Mouse (Mus musculus) lung, postnatal 0 days (tissue): Measurements from ENCODE around the gene Tcf3. TPM values are rescaled to one million over a fixed set of nuclear protein-coding genes. Genes with fewer than 3 reads are reported as not detected.

Experiments used
- ATAC-seq: fragments of 200-750 bp; cut with Nextera tagmentation; 2 replicates; pipeline ENCODE4 v1.8.0; 2017; ENCODE audit warnings: moderate library complexity
- DNase-seq: peaks from one replicate; pipeline ENCODE4 v3.0.0-alpha.2; 2016; ENCODE audit warnings: low spot score
- H3K27ac ChIP-seq: fragments of 300-500 bp; sonication (generic); 2 replicates; pipeline ENCODE4 v1.5.1; 2014; ENCODE audit warnings: antibody characterized with exemption, mild to moderate bottlenecking, low read length, mixed read lengths
- H3K27me3 ChIP-seq: fragments of 300-500 bp; sonication (generic); replicated peaks from 2 replicates; pipeline ENCODE4 v1.6.1; 2014; ENCODE audit warnings: low read length, mixed read lengths; ENCODE audit not compliant: insufficient read depth
- H3K36me3 ChIP-seq: fragments of 300-500 bp; sonication (generic); 2 replicates; pipeline ENCODE4 v1.6.1; 2014; ENCODE audit warnings: low read length, mixed read lengths; ENCODE audit not compliant: insufficient read depth
- H3K4me1 ChIP-seq: fragments of 300-500 bp; sonication (generic); 2 replicates; pipeline ENCODE4 v1.6.1; 2014; ENCODE audit warnings: antibody characterized with exemption, low read depth, low read length, mixed read lengths; ENCODE audit not compliant: insufficient read depth
- H3K4me2 ChIP-seq: fragments of 300-500 bp; sonication (generic); replicated peaks from 2 replicates; pipeline ENCODE4 v1.6.1; 2014; ENCODE audit warnings: low read depth, mild to moderate bottlenecking, low read length, moderate library complexity, mixed read lengths
- H3K4me3 ChIP-seq: fragments of 300-500 bp; sonication (generic); 2 replicates; pipeline ENCODE4 v1.5.1; 2014; ENCODE audit warnings: low read depth, low read length
- H3K9ac ChIP-seq: fragments of 300-500 bp; sonication (generic); replicated peaks from 2 replicates; pipeline ENCODE4 v1.6.1; 2014; ENCODE audit warnings: low read depth, mild to moderate bottlenecking
- H3K9me3 ChIP-seq: fragments of 300-500 bp; sonication (generic); 2 replicates; pipeline ENCODE4 v1.6.1; 2016; ENCODE audit warnings: low read length, mixed read lengths
- CTCF ChIP-seq: IDR thresholded peaks from 2 replicates; pipeline ENCODE4 v1.5.1; 2016; ENCODE audit warnings: antibody characterized with exemption, mild to moderate bottlenecking
- EP300 ChIP-seq: IDR thresholded peaks from 2 replicates; pipeline ENCODE4 v1.6.1; 2016; ENCODE audit warnings: antibody characterized with exemption, mild to moderate bottlenecking, control low read depth
- WGBS: fragments of 180-500 bp; shearing (Covaris S2); extraction: QIAGEN DNeasy Blood & Tissue Kit; methylation state at CpG from one replicate; pipeline ENCODE4 v1.1.7; 2014; 5-methylcytosine and 5-hydroxymethylcytosine counted together
- polyA plus RNA-seq: library from polyadenylated mRNA; unstranded; fragments of >200 nt; fragmentation: Nextera tagmentation; extraction: Ambion mirVana; gene quantifications from 2 replicates; pipeline ENCODE4 v1.2.1, GENCODE M21; 2015

Tcf3 gene
- polyA plus RNA-seq, 1 experiment from 2014 or later: 34.7 TPM

- H3K9ac ChIP-seq: peak overlapping the region; percentile 77
- DNase-seq (peak; percentile 57), ATAC-seq (0 out of 2 replicates have a peak, but pooled peaks have one; percentile 0)
- peaks cover 7% of the 10 kb centered on the region; the same call in 1 of the 2 replicates for H3K36me3 ChIP-seq
- peak overlapping the region; percentile 90 for H3K27ac ChIP-seq
- H3K4me3 ChIP-seq: peak overlapping the region; percentile 98
- H3K9me3 ChIP-seq: no peaks in the 10 kb centered on the region
- TF ChIP-seq CTCF: no peak
- no peak for TF ChIP-seq EP300
- 1% methylated on average over 27 of the region's 60 CpGs for WGBS
- peak overlapping the region; percentile 86 for H3K4me2 ChIP-seq
- peaks cover 10% of the 10 kb centered on the region; the same call in 1 of the 2 replicates for H3K4me1 ChIP-seq
- no peaks in the 10 kb centered on the region for H3K27me3 ChIP-seq
Observed at GRCm38 (mm10) chr10:80432936-80433512, 423 bp downstream of the Tcf3 start.

DNA sequence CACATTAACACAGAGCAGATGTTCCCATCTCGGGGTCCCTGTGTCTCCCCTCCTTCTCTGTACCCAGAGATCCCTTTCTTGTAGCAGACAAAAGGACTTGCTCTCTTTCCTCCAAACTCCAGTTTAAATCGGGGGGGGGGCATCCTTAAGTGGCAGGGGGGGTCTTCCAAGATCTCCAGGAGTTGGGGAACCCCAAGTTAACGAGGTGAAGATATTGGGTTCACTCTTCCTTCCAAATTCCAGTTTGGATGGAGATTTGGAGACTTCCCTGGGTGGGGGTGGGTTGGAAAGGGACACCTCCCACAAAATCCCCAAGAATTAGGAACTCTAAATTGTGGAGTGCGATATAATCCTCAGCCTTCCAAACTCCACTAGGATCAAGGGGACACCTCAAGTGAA lies 1.1 kb downstream of the Tcf3 start:
- TF ChIP-seq CTCF: no peak
- TF ChIP-seq EP300: no peak
- peaks cover 13% of the 10 kb centered on the region for H3K36me3 ChIP-seq
- peak overlapping the region; percentile 77 for H3K9ac ChIP-seq
- H3K4me1 ChIP-seq: peaks cover 10% of the 10 kb centered on the region; the same call in 1 of the 2 replicates
- no peak overlapping the region for H3K27ac ChIP-seq
- H3K4me3 ChIP-seq: peak overlapping the region; percentile 98
- ATAC-seq (no peak), DNase-seq (no peak)
- WGBS: 2% methylated on average over 4 of the region's 4 CpGs
- no peaks in the 10 kb centered on the region for H3K27me3 ChIP-seq
- no peaks in the 10 kb centered on the region for H3K9me3 ChIP-seq
- peak overlapping the region; percentile 86 for H3K4me2 ChIP-seq

GRCm38 (mm10) chr10:80431570-80432386 lies 1.7 kb downstream of the Tcf3 start:
- ATAC-seq (no peak), DNase-seq (no peak)
- Histone ChIP-seq H3K36me3 (peaks cover 17% of the 10 kb centered on the region), H3K27me3 (no peaks in the 10 kb centered on the region), H3K4me3 (peak overlapping the region; percentile 98), H3K9ac (peak overlapping the region; percentile 77), H3K4me1 (peaks cover 10% of the 10 kb centered on the region; the same call in 1 of the 2 replicates), H3K9me3 (no peaks in the 10 kb centered on the region), H3K4me2 (peak overlapping the region; percentile 86), H3K27ac (no peak overlapping the region)
- 12% methylated on average over 15 of the region's 16 CpGs for WGBS
- TF ChIP-seq EP300 (no peak), CTCF (no peak)

DNA sequence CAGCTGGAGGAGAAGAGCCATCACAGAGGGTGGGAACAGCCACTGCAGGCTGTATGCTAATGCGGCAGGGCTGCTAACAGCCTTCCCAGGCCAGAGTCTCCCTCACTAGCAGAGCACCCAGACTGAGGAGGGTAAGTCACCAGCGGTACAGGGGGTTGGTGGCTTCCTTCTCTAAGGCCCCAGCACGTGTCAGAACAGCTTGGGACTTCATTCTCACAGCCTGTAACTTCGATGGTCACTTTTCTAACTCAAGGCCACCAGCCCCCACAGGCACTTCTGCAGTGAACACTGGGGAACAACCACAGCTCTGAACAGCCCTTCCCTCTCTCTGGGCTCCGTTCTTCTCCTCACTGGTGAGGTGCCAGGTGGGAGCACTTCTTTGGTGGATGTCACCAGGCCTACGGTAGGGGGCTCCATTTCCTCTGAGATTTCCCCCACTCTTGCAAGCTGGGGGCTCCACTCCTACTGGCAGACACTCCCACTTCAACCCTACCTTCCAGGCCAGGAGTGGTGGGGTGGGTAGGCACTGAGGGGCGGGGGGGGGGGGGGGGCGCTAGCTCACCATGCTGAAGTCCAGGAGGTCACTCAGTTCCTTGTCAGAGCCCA lies 3.0 kb downstream of the Tcf3 start:
- ATAC-seq (no peak), DNase-seq (no peak)
- Histone ChIP-seq H3K4me3 (no peak overlapping the region), H3K9ac (no peak overlapping the region), H3K9me3 (no peaks in the 10 kb centered on the region), H3K27me3 (no peaks in the 10 kb centered on the region), H3K27ac (no peak overlapping the region), H3K4me2 (no peak overlapping the region), H3K36me3 (peaks cover 28% of the 10 kb centered on the region), H3K4me1 (peaks cover 10% of the 10 kb centered on the region; the same call in 1 of the 2 replicates)
- 64% methylated on average over 8 of the region's 8 CpGs for WGBS
- TF ChIP-seq CTCF (no peak), EP300 (no peak)

DNA sequence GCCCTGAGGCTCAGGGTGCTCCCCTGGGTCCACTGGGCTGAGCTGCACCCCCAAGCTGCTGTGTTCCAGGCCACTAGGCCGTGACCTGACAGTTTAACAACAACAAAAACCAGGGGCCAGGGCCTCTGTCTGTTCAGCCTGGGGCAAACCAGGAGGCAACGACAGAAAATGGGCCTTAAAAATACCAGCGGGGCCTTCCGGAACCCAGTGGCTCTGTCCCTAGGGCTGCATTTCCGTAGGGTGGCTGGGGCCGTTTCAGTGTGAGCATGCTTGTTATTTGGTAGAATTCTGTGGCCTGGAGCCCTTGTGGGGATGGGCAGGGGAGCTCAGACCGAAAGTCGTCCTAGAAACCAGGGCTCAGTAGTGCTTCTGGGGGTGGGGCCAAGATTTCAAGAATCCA lies 3.6 kb downstream of the Tcf3 start:
- peaks cover 34% of the 10 kb centered on the region for H3K36me3 ChIP-seq

DNA sequence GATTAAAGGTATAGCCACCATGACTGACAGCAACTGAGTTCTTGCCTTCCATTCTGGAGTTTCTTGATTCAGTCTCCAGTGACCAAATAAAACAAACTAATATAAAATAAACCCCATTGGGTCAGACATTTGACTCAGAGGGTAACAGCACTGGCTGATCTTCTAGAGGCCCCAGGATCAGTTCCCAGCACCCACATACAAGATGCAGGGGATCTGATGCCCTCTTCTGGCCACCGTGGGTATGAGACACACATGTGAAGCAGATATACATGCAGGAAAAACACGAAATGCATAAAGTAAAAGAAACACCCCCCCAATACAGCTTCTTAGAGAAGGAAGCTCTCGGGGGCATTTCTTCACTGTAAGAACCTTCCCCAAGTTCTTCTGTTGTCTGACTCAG lies 8.4 kb downstream of the Tcf3 start:
- H3K4me3 ChIP-seq: no peak overlapping the region
- peaks cover 38% of the 10 kb centered on the region for H3K36me3 ChIP-seq
- no peaks in the 10 kb centered on the region for H3K4me1 ChIP-seq
- TF ChIP-seq CTCF: peak; percentile 29; the same call in 1 of the 2 replicates
- no peak for TF ChIP-seq EP300
- WGBS: 95% methylated on average over 3 of the region's 3 CpGs
- no peak for ATAC-seq
- H3K27ac ChIP-seq: no peak overlapping the region
- H3K9ac ChIP-seq: no peak overlapping the region
- DNase-seq: no peak
- no peak overlapping the region for H3K4me2 ChIP-seq
- no peaks in the 10 kb centered on the region for H3K27me3 ChIP-seq
- H3K9me3 ChIP-seq: no peaks in the 10 kb centered on the region

More for the DNA sequence above, 3.6 kb downstream of the Tcf3 start:
- Histone ChIP-seq H3K4me2 (no peak overlapping the region), H3K9ac (no peak overlapping the region), H3K4me3 (no peak overlapping the region), H3K27me3 (no peaks in the 10 kb centered on the region), H3K9me3 (no peaks in the 10 kb centered on the region), H3K27ac (no peak overlapping the region), H3K4me1 (peaks cover 10% of the 10 kb centered on the region; the same call in 1 of the 2 replicates)
- no peak for TF ChIP-seq EP300
- TF ChIP-seq CTCF: no peak
- no peak for ATAC-seq
- 80% methylated on average over 8 of the region's 8 CpGs for WGBS
- no peak for DNase-seq
